Mouse (Mus musculus): ENCODE measurements around the gene Slc19a3. TPM values are rescaled to one million over a fixed set of nuclear protein-coding genes. Genes with fewer than 3 reads are reported as not detected.
"Not testable (repeated sequence)": the region's sequence is repeated elsewhere in the genome, so short reads cannot be mapped to it uniquely, and the experiment has no call there.

Gene Slc19a3
- total RNA-seq, 2 experiments from 2014 or later, result not detected

DNA sequence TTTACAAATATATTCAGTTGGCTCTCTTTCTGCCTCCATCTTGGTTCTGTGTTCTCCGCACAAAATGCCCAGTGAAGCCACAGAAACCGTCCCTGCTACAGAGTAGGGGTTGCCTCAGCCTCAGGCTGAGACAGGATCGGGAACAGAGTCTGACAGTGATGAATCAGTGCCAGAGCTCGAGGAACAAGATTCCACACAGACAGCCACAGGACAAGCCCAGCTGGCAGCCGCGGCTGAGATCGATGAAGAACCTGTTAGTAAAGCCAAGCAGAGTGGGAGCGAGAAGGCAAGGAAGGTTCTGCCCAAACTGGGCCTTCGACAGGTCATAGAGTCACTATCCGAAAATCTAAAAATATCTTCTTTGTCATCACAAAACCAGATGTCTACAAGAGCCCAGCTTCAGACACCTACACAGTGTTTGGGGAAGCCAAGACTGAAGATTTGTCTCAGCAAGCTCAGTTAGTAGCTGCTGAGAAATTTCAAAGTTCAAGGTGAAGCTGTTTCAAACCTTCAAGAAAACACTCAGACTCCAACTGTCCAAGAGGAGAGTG, 22.8 kb downstream of the Slc19a3 start:
- ATAC-seq (replicated peaks; ENCODE audit: low FRiP score, low TSS enrichment, poor library complexity, severe bottlenecking), result no peak

DNA sequence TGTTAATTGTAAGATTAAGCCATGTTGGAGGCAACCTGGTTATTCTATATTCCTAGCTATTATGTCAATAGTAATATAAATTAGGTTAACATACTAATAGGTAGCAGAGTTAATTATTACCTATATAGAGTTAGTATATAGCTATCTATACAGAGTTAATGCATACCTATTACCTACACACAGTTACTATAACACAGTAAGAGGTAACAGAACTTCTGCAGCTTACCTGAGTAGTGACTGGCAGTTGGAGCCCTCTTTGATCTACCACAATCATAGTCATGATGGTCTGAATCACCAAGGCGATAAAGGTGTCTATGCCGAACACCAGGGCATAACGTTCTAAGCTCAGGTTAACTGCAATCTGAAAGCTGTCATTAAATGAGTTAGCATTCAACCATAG, 23.8 kb downstream of the Slc19a3 start:
- ATAC-seq (replicated peaks; ENCODE audit: low FRiP score, low TSS enrichment, poor library complexity, severe bottlenecking), result no peak

DNA sequence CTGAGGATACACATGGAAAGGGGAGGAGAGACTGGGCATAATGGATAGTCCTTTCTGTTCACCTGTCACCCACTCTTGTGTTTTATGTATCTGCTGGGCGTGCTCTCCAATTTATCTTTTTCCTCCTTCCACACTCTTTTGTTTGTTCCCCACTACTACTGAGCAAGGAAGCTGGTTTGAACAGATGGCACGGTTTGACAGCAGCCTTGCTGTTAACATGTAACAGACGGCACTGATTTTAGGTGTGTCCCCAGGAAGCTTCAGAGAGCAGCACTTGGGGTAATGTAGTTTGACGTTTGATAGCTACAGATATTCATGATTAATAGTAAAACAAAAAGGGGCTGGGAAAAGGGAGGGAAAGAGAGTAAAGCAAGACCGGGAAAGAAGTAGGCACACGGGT, 30.8 kb downstream of the Slc19a3 start:
- no peak for ATAC-seq (replicated peaks; ENCODE audit: low FRiP score, low TSS enrichment, poor library complexity, severe bottlenecking)

DNA sequence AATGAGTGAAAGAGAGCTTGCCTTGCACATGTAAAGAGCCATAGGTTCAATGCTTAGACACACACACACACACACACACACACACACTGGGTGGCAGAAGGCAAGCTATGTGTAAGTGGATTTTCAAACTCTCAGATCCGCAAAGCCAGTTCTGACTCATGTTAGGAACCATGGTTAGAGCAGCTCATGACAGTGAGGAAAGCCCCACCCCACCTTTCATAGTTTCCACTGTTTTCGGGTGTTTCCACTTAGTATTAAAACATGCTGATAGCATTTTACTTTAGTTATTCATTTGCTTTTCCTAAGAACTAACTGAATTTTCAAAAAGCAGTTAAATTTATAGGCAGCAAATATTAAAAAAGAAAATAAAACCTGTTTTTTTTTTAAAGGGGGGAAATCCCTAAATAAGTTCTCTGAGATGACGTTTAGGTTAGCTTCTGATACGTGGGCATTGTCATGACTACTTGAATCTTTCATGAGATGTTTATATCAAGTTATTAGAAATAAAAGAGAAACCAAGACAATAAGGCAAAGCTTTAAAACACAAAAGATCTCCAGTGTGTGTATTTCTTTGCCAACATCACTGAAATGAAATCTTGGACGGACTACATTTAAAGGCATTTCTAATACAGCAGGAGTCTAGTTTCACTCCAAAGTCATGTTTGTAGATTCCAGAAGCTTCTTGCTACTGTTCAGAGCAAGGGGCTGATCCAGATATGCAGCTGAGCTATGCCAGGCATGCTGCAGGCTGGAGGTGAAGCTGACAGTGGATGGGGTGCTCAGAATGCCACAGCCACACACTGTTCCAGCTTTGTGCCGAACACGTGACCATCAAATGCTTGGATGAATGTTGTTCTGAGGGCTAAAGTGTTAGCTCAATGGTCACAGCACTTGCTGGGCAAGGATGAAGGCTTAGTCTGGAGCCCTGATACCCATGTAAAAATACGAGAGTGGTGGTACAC, 31.7 kb downstream of the Slc19a3 start:
- no peak for ATAC-seq (replicated peaks; ENCODE audit: low FRiP score, low TSS enrichment, poor library complexity, severe bottlenecking)

DNA sequence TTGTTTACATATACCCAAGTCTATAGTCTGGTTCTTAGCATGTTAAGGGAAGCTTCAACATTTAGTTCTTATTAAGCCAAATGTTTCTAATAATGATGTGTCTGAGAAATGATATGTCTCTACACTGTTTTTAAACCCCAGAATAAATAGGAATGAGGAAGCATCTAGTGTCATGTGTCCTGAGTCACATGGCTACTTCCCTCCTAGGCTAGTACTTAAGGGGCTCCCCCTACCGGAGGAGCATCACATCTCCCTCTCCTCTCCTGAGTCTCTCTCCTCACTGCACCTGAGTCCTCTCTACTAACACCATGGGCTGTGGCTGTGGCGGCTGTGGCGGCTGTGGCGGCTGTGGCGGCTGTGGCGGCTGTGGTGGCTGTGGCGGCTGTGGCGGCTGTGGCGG, 37.9 kb downstream of the Slc19a3 start, which contains the start of gene Gm47959:
Gm47959 (plus strand) TSS at position 243 of the 400 bp plus-strand sequence.
- not testable (repeated sequence) for ATAC-seq (replicated peaks; ENCODE audit: low FRiP score, low TSS enrichment, poor library complexity, severe bottlenecking)

DNA sequence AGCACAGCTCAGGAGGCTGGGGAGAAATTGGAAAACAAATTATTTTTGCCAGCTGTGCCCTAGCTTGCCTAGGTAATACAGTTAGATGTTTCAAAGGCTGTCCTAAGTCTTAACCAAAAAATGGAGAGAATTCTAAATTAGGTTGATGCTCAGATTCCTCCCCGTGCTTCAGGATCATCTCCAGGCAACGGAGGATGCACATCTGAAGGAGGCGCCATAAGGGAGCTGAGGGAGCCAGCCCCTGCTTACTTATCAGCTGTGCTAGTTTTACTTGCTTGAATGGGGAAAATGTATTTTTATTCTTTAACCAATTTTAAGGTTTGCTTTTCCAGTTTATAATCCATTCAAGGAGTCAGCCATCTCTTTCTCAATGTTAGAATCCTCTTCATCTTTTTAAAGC, 44.3 kb downstream of the Slc19a3 start:
- no peak for ATAC-seq (replicated peaks; ENCODE audit: low FRiP score, low TSS enrichment, poor library complexity, severe bottlenecking)

DNA sequence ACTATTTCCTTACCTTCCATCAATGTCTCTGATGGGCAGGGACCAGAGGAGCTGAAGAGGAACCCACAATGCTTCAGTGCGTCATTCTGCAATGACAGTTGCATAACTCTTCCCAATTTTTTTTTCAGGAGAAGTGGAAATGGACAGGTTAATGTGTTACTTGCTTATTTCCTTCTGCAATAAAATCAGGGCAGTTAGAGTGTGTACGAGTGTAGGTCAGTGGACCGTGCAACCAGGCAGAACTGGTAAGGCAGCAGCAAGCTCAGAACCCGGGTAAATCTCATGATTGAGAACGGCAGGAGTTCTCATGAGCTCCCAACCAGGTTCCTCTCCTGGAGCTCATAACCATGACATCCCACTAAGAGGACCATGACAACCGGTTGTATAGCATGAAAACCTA, 46.2 kb downstream of the Slc19a3 start:
- ATAC-seq (replicated peaks; ENCODE audit: low FRiP score, low TSS enrichment, poor library complexity, severe bottlenecking), result no peak

DNA sequence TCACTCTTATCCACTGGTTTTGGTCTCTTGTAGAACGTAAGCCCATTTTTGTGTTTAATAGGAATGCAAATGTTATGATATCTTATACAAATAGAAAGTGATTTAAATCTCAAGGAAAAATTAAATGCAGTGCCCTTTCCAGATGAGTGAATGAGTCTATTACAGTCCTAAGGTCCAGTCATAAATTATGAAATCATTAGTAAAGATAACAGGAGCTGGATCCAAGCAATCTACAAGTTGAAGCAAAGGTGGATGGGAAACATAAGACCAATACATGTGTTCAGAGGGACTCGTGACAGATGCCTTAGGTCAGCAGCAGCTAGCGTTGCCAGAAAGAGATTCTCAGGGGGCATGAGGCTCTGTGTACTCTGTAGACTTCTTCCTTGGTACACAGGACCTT, 46.7 kb downstream of the Slc19a3 start:
- no peak for ATAC-seq (replicated peaks; ENCODE audit: low FRiP score, low TSS enrichment, poor library complexity, severe bottlenecking)

DNA sequence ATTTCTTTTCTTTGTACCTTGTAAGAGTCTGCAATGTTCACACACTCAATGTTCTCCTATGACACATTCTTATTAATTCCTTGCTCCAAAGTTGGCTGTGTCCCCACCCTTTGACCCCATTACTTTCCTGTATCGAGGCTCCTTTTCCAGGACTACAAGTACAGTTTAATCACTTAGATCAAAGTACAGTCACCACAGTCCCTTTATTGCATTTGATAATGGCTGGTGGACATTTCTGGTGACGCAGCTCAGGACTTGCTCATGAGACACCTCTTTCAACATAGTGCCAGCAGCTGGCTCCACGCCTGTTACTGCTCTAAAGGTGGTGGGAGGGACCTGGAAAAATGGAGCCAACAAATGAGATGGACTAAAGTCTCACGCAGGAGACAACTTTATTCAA, 47.2 kb downstream of the Slc19a3 start:
- no peak for ATAC-seq (replicated peaks; ENCODE audit: low FRiP score, low TSS enrichment, poor library complexity, severe bottlenecking)

DNA sequence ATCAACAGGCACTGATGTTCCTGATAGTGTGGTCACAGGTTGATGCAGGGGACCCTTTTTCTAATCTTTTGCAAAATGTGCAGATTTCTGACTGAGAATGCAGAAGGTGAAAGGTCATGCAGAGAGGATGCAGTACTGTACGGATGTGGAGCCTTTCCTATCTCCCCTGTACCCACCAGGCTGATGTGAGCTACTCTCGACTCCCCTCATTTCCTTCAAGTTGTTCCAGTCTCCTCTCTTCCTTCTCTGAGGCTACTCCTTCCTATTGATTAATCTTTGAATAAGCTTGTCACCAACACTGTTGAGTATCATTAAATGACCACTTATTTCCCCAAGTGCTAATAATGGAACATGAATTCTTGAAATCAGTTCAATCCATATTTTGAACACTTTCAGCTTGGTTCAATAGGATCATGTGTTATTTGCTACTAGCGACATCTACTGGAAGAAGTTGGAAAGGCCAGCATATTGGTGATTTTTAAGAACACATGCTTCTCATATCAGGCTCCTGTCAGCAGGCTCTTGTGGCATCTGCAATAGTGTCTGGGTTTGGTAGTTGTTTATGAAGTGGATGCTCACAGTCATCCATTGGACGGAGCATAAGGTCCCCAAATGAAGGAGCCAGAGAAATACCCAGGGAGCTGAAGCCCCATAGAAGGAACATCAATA, 50.6 kb downstream of the Slc19a3 start:
- peak; percentile 63; the same call in 1 of the 2 replicates for ATAC-seq (replicated peaks; ENCODE audit: low FRiP score, low TSS enrichment, poor library complexity, severe bottlenecking)

DNA sequence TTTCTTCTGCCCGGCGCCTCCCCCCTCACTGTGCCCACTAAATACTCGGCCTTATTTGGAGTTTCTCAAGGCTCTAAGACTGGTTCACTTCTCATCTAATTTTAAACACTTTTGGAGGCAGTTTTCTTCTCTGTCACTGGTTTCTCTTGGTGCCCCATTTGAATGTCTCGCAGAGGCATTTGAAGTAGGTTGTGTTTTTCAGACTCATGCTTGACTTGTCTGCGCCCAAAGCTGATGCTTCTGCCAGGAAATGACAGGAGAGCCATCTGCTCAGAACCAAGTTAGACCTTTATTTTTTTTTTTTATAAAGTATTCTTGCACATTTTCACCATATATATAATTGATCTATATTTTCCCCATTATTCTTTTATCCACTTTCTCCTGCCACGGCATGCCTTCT, 51.5 kb downstream of the Slc19a3 start:
- no peak for ATAC-seq (replicated peaks; ENCODE audit: low FRiP score, low TSS enrichment, poor library complexity, severe bottlenecking)

DNA sequence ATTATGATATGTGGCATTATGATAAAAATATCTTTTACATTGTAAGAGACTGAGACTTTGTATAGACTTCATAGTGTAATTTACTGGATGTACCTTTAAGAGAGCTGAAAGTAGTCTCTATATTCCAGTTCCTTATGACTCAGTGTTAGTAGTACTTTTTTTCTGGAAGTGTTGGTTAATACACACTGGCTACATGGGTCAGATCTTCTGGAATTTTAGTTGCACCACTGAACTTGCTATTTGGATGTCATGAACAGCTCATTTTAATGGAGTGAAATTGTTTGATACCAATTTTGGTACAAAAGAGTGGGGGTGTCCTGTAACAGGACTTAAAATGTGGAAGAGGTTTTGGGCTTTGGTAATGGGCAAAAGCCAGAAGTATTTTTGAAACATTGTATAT, 60.4 kb downstream of the Slc19a3 start:
- no peak for ATAC-seq (replicated peaks; ENCODE audit: low FRiP score, low TSS enrichment, poor library complexity, severe bottlenecking)

DNA sequence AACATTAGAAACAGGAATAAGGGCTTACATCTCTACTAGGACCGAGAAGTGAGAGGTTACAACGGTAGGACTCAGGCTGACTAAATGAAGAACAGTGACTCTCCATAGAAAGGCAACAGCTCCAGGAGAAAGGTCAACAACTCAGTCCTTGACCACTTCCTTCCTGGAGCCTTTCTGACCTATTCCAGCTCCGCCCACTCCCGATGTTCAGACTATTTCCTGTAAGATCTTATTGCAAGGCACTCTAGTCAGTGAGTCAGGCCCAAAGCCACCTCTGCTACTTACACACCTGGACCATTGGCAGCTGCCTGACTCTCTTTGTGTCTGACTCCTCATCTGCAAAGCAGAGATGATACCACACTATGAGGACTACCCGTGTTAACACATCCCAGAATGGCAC, 62.5 kb downstream of the Slc19a3 start:
- ATAC-seq (replicated peaks; ENCODE audit: low FRiP score, low TSS enrichment, poor library complexity, severe bottlenecking), result no peak

DNA sequence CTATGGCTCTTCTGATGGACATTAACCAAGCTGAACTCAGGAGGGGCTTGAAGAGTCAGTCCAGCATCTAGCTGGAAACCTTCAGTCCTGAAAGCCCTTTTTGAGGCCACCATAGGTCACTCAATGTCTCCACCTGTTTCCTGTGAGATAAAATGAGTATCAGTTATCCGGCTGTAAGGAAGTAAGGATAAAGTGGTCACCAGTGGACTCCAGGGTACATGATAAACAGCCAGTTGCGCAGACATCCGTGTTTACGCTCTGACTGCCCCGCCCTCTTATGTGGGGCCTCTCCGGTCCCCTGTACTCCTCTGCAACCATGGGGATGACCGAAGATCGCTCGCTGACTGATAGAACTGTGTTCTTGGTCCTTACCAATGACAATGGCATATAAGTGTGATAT, 63.9 kb downstream of the Slc19a3 start:
- no peak for ATAC-seq (replicated peaks; ENCODE audit: low FRiP score, low TSS enrichment, poor library complexity, severe bottlenecking)

DNA sequence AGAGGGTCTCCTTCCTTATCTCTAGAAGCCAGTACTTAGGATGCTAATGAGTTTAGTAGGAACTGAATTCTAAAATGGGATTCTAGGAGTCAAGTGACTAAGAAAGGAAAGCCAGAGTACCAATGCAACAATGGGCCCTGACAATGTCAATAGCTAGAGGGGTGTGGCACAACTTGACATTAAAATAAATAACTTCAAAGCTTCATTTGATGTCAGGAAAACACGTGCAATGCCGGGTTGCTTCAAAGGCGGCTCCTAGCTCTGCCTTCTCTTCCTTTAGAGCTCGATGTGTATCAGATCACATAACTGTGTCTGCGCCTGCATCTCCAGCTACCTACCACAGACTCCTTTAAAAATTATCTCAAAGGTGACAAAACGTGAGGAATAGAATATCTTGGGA, 64.3 kb downstream of the Slc19a3 start:
- no peak for ATAC-seq (replicated peaks; ENCODE audit: low FRiP score, low TSS enrichment, poor library complexity, severe bottlenecking)

DNA sequence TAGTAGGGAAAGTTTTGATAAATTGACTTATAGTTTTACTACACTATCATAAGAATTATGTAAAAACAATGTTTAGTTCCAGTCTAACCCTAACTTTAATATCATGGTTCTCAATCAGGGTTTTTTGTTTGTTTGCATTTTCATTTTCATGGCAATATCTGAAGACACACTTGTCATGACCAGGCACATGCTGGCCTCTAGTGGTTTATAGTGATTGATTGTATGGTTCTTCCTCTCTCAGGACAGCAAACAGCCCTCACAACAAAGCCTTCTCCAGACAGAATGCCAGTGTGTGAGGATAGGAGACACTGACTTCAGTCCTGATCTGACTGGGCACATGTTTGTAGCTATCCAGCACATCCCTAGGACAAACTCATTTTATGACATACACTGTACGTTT, 65.0 kb downstream of the Slc19a3 start:
- ATAC-seq (replicated peaks; ENCODE audit: low FRiP score, low TSS enrichment, poor library complexity, severe bottlenecking), result no peak

DNA sequence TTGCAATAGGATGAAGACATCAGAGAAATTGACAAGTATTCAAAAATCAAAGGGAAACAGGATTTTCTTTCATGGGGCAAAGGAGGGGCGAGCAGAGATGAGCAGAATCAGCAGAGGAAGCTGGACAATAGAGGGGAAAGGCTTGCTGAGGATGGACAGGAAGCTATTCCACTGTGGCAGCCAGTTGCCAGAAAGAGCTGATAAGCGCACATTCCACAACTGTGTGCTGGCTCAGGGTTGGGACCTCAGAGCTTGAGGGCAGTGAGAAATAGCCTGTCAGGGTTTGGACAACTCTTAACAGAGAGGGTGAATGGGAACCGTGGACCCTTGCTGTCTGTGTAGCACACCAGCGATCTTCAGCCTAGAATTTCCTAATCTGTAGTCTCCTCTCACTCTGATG, 66.2 kb downstream of the Slc19a3 start:
- ATAC-seq (replicated peaks; ENCODE audit: low FRiP score, low TSS enrichment, poor library complexity, severe bottlenecking), result no peak

DNA sequence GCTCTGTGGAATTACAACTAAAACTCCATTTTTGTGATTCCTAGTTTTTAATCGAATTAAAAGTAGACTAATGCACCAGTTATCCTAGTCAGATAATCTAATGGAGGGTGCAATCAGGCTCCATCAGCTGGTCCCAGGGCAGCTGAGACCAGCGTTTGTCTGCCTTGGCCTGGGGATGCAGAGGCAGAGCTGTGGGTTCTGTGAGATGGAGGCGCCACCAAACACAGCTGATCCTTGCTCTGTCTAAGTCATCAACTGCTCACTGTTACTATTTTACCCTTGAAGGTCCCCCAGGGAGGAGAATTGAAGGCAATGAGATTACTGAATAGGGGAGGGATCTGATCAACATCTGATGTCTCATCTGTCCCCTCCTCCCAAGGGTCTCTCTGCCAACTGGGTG, 71.8 kb downstream of the Slc19a3 start:
- no peak for ATAC-seq (replicated peaks; ENCODE audit: low FRiP score, low TSS enrichment, poor library complexity, severe bottlenecking)

All from megakaryocyte-erythroid progenitor cell, adult 5-6 weeks (primary cell).